Mouse (Mus musculus): Measurements from ENCODE around the gene Pank4. TPM values are rescaled to one million over a fixed set of nuclear protein-coding genes. Genes with fewer than 3 reads are reported as not detected.

Pank4 gene
- polyA plus RNA-seq, 1 experiment: 45.9 TPM

DNA sequence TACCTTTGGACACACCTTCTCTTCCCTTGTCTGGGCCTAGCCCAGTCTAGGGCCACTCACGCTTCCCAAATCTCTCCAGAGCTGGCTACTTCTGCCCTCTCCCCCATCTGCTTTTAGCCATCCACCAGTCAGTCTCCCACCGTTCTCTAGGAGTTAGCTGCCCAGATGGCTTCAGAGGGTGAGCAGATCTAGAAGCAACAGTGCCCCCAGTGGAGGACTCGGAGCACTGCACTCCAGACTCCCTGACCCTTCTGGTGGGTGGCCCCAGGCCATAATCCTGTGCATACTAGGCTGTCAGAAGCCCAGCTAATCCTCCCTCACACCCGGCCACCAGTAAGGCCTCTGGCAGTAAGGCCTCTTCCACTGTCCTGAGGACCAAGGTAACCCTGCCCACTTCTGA lies 48.9 kb downstream of the Pank4 start:
- DNase-seq (ENCODE audit: low spot score): no peak

- no peak for DNase-seq (ENCODE audit: low spot score)
Observed at GRCm38 (mm10) chr4:155014244-155014643, 50.3 kb downstream of the Pank4 start.

- DNase-seq (ENCODE audit: low spot score): no peak
Observed at GRCm38 (mm10) chr4:155014791-155015190, 50.9 kb downstream of the Pank4 start.

- no peak for DNase-seq (ENCODE audit: low spot score)
Observed at GRCm38 (mm10) chr4:155015550-155015949, 51.6 kb downstream of the Pank4 start.

DNA sequence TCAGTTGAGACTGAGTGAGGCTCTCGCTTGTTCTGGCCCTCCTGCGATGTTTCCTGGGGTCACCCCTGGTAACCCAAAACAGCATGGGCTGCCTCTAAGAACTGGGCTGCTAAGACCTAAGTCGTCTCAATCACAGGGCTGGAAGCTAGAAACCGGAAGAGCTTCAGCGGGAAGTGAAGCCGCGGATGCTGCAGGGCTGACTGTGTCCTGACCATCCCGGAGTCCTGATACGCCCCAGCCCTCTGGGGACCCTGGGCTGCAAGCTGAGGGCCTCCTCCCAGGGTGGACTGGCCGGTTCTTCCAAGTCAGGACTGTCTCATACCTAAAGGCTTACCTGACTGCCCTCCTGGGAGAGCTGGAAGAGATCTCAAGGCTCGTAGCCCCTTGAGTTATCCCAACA lies 52.9 kb downstream of the Pank4 start:
- no peak for DNase-seq (ENCODE audit: low spot score)

DNA sequence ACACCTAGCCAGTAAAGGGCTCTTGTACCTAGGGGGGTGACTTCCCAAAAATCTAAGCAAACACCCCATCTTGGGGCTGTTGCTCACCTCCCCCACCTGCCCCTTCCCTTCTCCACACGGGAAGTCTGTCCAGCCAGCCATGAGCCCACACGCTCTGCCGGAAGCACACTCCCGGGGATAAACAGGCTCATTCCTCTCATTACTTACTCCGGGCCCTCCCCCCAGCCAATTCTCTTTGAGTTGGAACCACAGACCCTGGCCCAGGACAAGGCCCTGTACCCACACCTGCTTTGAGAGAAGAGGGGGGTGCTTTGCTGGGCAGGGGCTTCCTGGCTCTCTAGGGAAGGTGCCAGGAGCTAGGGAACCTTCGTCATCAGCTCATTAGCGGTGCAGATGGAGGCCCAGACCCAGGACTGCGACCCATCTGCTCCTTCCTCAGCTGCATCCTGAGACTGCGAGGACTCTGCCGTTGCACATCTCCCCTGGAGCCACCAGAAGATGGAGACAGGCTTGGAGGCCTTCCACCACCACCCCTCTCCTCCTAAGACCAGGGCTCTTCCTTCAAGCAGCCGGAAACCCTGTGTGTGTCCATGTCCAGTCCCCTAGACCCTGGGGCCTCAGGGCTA lies 53.4 kb downstream of the Pank4 start:
- DNase-seq (ENCODE audit: low spot score): no peak

- DNase-seq (ENCODE audit: low spot score): no peak
Observed at GRCm38 (mm10) chr4:155018066-155018465, 54.1 kb downstream of the Pank4 start.

DNA sequence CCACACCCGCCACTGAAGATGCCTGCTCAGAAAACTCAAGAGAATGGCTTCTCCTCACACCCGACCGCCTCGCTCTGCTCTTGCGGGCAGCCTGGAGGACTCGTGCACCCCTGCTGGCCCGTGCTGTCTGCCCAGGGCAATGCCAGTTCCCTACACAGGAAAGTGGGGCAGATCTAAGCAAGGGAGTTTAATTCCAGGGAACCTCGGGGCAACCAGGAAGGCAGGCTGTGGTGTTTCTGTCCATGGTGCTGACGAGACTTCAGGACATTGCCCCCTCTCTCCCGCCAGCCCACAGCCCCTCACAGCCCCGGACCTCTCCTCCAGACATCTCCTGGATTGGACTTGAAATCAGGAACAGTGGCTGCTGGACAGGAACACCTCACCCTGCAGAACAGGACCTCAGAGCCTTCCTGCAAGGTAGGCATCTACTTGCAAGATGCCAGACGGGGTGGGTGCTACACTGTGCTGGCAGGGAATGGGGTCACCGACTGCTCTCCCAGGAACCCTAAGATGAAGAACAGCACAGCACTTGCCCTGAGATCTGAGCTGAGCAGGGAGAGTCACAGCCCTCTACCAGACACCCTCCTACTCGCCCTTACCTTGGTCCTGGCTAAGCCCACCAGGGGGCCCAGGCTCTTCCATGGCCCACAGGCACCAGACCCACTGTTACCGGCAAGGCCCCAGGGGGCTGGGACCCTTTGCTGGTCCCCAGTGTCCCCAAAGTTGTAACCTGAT lies 54.8 kb downstream of the Pank4 start:
- DNase-seq (ENCODE audit: low spot score): no peak

- no peak for DNase-seq (ENCODE audit: low spot score)
Observed at GRCm38 (mm10) chr4:155019336-155019847, 55.5 kb downstream of the Pank4 start.

DNA sequence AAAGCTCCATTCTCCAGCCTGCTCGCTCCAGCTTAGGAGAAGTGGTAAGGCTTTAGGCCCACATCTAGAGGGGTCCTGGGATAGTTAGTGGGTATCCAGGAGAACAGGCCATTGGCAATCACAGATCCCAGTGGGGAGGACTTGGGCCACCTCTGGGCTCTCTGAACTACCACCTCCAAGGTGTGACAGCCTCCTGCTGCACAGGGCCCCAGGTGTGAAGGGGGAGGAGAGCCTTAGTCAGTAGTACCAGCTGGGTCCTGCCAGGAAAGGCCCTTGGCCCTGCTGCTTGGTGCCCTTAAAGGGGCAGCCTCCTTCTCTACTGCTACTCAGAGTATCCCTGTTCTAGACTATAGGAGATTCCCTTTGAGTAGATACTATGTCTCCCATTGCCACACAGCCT lies 56.2 kb downstream of the Pank4 start:
- DNase-seq (ENCODE audit: low spot score): no peak

DNA sequence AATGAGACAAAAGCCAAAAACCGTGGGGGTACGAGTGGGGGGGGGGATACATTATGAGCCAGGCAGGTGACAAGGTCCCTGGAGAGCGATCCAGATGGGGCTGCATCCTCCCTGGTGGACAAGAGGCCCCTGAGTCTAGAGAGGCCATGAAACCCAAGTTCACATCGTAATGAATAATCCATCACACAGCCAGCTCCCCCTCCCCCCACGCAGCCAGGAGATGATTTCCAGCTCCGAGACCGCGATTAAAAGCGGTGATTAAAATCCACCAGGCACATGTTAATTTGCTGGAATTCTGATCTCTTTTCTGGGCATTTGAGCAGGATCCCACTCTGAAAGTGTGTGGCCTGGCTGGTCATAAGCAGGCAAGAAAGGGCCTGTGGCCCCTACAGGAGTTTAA lies 56.9 kb downstream of the Pank4 start:
- DNase-seq (ENCODE audit: low spot score): no peak

- no peak for DNase-seq (ENCODE audit: low spot score)
Observed at GRCm38 (mm10) chr4:155022228-155022855, 58.4 kb downstream of the Pank4 start.

GRCm38 (mm10) chr4:155024170-155025010 lies 60.5 kb downstream of the Pank4 start:
- no peak for DNase-seq (ENCODE audit: low spot score)

Other genes starting within 250 kb of the Pank4 start
- 0.06 and 0.09 TPM in 2 replicates for gene Ttc34, start 126.7 kb upstream of the Pank4 start, polyA plus RNA-seq (2012; rRNA removed)
- gene Mmel1, start 94.5 kb upstream of the Pank4 start, polyA plus RNA-seq (2012; rRNA removed): 0.06 and 0.07 TPM in 2 replicates
- gene Fam213b, start 65.0 kb upstream of the Pank4 start, polyA plus RNA-seq (2012; rRNA removed): 33.1 and 35.2 TPM in 2 replicates
- 18.8 and 21.4 TPM in 2 replicates for gene Tnfrsf14, start 35.6 kb upstream of the Pank4 start, polyA plus RNA-seq (2012; rRNA removed)
- gene Hes5, start 3.2 kb upstream of the Pank4 start, polyA plus RNA-seq (2012; rRNA removed): 0.06 and 0.07 TPM in 2 replicates
- 83.1 and 93.6 TPM in 2 replicates for gene Plch2, start 92.7 kb downstream of the Pank4 start, polyA plus RNA-seq (2012; rRNA removed)
- gene Pex10, start 102.9 kb downstream of the Pank4 start, polyA plus RNA-seq (2012; rRNA removed): 11.8 and 13.4 TPM in 2 replicates
- gene Rer1, start 122.3 kb downstream of the Pank4 start, polyA plus RNA-seq (2012; rRNA removed): 130 and 159 TPM in 2 replicates
- 6.7 and 7.0 TPM in 2 replicates for gene Morn1, start 122.5 kb downstream of the Pank4 start, polyA plus RNA-seq (2012; rRNA removed)

All from urinary bladder, adult 2 months (tissue).